Mouse (Mus musculus): ENCODE data around the gene Zmym3.
"Not testable (repeated sequence)": the region's sequence is repeated elsewhere in the genome, so short reads cannot be mapped to it uniquely, and the experiment has no call there.

Gene Zmym3

GRCm38 (mm10) chrX:101372946-101373345 lies 47.7 kb downstream of the Zmym3 start:
- DNase-seq (ENCODE audit: inconsistent ontology term): no peak

DNA sequence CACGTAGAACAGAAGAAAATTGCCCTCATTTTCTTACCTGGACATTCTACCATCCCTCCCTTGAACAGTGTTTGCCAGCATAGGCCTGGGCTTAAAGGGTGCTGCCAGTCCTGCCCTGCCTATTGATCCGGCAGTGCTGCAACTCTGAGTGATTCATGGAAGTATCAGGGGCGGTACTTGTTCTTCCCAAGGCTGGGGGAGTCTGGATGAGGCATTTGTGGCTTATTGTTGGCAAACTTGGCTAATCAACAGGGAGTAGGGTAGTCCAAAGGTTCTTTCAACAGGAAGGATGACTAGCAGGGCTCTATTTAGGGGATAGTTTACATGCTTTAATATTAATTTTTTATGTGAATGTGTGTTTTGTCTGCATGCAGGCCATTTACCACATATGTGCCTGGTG lies 50.1 kb downstream of the Zmym3 start:
- no peak for DNase-seq (ENCODE audit: inconsistent ontology term)

DNA sequence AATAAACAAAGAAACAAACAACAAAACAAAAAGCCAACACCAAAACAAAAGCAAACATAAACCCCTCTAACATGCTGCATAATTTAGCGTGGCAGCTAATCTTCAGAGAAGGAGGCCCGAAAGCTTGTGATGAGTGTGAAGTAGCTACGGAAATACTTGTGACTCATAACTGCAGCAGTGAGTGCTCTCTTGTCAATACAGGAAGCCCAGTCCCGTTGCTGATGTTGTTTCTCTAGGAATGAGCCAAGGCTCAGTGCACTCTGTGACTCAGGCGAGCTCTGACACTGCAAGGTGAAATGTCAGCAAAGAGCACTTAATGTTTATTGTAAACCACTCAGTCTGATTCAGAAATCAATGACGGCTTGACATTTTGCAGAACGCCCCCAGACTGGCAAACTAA lies 51.6 kb downstream of the Zmym3 start:
- no peak for DNase-seq (ENCODE audit: inconsistent ontology term)

GRCm38 (mm10) chrX:101358902-101359301 lies 61.7 kb downstream of the Zmym3 start:
- not testable (repeated sequence) for DNase-seq (ENCODE audit: inconsistent ontology term)
